8 mouse cellular contexts compared by ENCODE assay signal in genomic region chr2:35622261-35623103, GRCm38 (mm10).
A peak's percentile ranks its signal among the peaks of the same experiment; 100 is the strongest.
DNase-seq lines count a peak whose midpoint lies in the region; ATAC-seq and TF ChIP-seq lines count a peak whose summit lies in the region.

No protein-coding gene starts in this region.

- TF ChIP-seq POLR2A in olfactory bulb, adult 2 months (IDR thresholded peaks at IDR 0.05; ENCODE audit: insufficient read depth, low read depth, low read length) = no peak

- H3K9me3 ChIP-seq in lung, embryonic 14.5 days (ENCODE audit: low read depth, low read length) = no peaks in the 10 kb centered on the region
- no peaks in the 10 kb centered on the region for H3K9me3 ChIP-seq in embryonic facial prominence, embryonic 14.5 days (ENCODE audit: control insufficient read depth, low read length)
- no peaks in the 10 kb centered on the region for H3K9me3 ChIP-seq in limb, embryonic 12.5 days

- H3K27ac ChIP-seq in lung, embryonic 14.5 days (ENCODE audit: low read depth) = peak overlapping the region; percentile 79
- H3K27ac ChIP-seq in embryonic facial prominence, embryonic 14.5 days (replicated peaks; ENCODE audit: low read depth, low read length) = peak overlapping the region; percentile 79
- H3K27ac ChIP-seq in limb, embryonic 12.5 days = peak overlapping the region; percentile 90
- H3K27ac ChIP-seq in olfactory bulb, adult 2 months (ENCODE audit: insufficient read depth, low read depth, low read length) = no peak overlapping the region

- H3K4me3 ChIP-seq in lung, embryonic 14.5 days (ENCODE audit: low read depth, low read length) = peak overlapping the region; percentile 76
- peak overlapping the region; percentile 85 for H3K4me3 ChIP-seq in embryonic facial prominence, embryonic 14.5 days (ENCODE audit: low read depth, low read length)
- H3K4me3 ChIP-seq in limb, embryonic 12.5 days (replicated peaks) = peak overlapping the region; percentile 88
- H3K4me3 ChIP-seq in olfactory bulb, adult 2 months (ENCODE audit: insufficient read depth, low read depth, low read length) = peak overlapping the region; percentile 43

- peak; percentile 41 for DNase-seq in lung, embryonic 14.5 days
- no peak for DNase-seq in lung, postnatal 36 days
- no peak for DNase-seq in embryonic facial prominence, embryonic 14.5 days (ENCODE audit: low spot score)
- DNase-seq in spleen, postnatal 10 days (ENCODE audit: low spot score in 2 of 2) = no peak
- DNase-seq in layer of hippocampus, postnatal 10 days (ENCODE audit: low spot score in 2 of 2) = no peak
- DNase-seq in testis, postnatal 14 days (ENCODE audit: low spot score) = no peak

- peaks cover 60% of the 10 kb centered on the region for H3K4me1 ChIP-seq in lung, embryonic 14.5 days (ENCODE audit: insufficient read depth)
- peaks cover 63% of the 10 kb centered on the region for H3K4me1 ChIP-seq in embryonic facial prominence, embryonic 14.5 days (ENCODE audit: control insufficient read depth, insufficient read depth, low read length)
- H3K4me1 ChIP-seq in limb, embryonic 12.5 days (replicated peaks) = peaks cover 83% of the 10 kb centered on the region
- H3K4me1 ChIP-seq in olfactory bulb, adult 2 months (ENCODE audit: control insufficient read depth, insufficient read depth, low read length) = peaks cover 10% of the 10 kb centered on the region

- peak overlapping the region; percentile 81 for H3K9ac ChIP-seq in lung, embryonic 14.5 days
- H3K9ac ChIP-seq in embryonic facial prominence, embryonic 14.5 days (ENCODE audit: low read depth, low read length) = peak overlapping the region; percentile 85
- H3K9ac ChIP-seq in limb, embryonic 12.5 days (replicated peaks) = peak overlapping the region; percentile 94

- peak; percentile 15; the same call in 1 of the 2 replicates for ATAC-seq in lung, embryonic 14.5 days (ENCODE audit: insufficient read depth)
- ATAC-seq in embryonic facial prominence, embryonic 14.5 days (ENCODE audit: low read depth) = no peak
- no peak for ATAC-seq in limb, embryonic 12.5 days (ENCODE audit: insufficient number of reproducible peaks, insufficient read depth, low FRiP score, low TSS enrichment, low read depth)

- TF ChIP-seq CTCF in lung, embryonic 14.5 days (IDR thresholded peaks at IDR 0.05; ENCODE audit: low read depth) = no peak
- no peak for TF ChIP-seq CTCF in olfactory bulb, adult 2 months (IDR thresholded peaks at IDR 0.05; ENCODE audit: insufficient read depth, low read depth, low read length)

- WGBS in lung, embryonic 14.5 days = 2% methylated on average over 20 of the region's 20 CpGs
- WGBS in embryonic facial prominence, embryonic 14.5 days = 6% methylated on average over 15 of the region's 20 CpGs
- 2% methylated on average over 20 of the region's 20 CpGs for WGBS in limb, embryonic 12.5 days
- 46% methylated on average over 20 of the region's 20 CpGs for WGBS in olfactory bulb, adult 2 months

- peak overlapping the region; percentile 79 for H3K4me2 ChIP-seq in lung, embryonic 14.5 days
- H3K4me2 ChIP-seq in embryonic facial prominence, embryonic 14.5 days (ENCODE audit: low read depth, low read length) = peak overlapping the region; percentile 82
- H3K4me2 ChIP-seq in limb, embryonic 12.5 days = peak overlapping the region; percentile 86

- H3K36me3 ChIP-seq in lung, embryonic 14.5 days (ENCODE audit: insufficient read depth) = peaks cover 20% of the 10 kb centered on the region; the same call in 1 of the 2 replicates
- H3K36me3 ChIP-seq in embryonic facial prominence, embryonic 14.5 days (ENCODE audit: control insufficient read depth, insufficient read depth, low read length) = no peaks in the 10 kb centered on the region
- H3K36me3 ChIP-seq in limb, embryonic 12.5 days = peaks cover 22% of the 10 kb centered on the region

- H3K27me3 ChIP-seq in lung, embryonic 14.5 days (ENCODE audit: insufficient read depth, low read length) = no peaks in the 10 kb centered on the region
- no peaks in the 10 kb centered on the region for H3K27me3 ChIP-seq in embryonic facial prominence, embryonic 14.5 days (replicated peaks; ENCODE audit: control insufficient read depth, insufficient read depth, low read length)
- H3K27me3 ChIP-seq in limb, embryonic 12.5 days = no peaks in the 10 kb centered on the region
